Mouse (Mus musculus): ENCODE data around the gene Nmnat3.

The Nmnat3 gene

GRCm38 (mm10) chr9:98352332-98352731, 65.1 kb downstream of the Nmnat3 start:
- in situ Hi-C loops (cut with MboI; ENCODE audit: low sequenced_read_pairs) = no loop called here

- in situ Hi-C loops (cut with MboI; ENCODE audit: low sequenced_read_pairs) = no loop called here
Measured at GRCm38 (mm10) chr9:98354919-98355318, 67.7 kb downstream of the Nmnat3 start.

- in situ Hi-C loops (cut with MboI; ENCODE audit: low sequenced_read_pairs) = no loop called here
Measured at GRCm38 (mm10) chr9:98361047-98361446, 73.8 kb downstream of the Nmnat3 start.

GRCm38 (mm10) chr9:98366075-98366474, 78.8 kb downstream of the Nmnat3 start:
- in situ Hi-C loops (cut with MboI; ENCODE audit: low sequenced_read_pairs) = no loop called here

GRCm38 (mm10) chr9:98367333-98367962, 80.2 kb downstream of the Nmnat3 start:
- in situ Hi-C loops (cut with MboI; ENCODE audit: low sequenced_read_pairs) = no loop called here

GRCm38 (mm10) chr9:98369707-98370106, 82.5 kb downstream of the Nmnat3 start:
- in situ Hi-C loops (cut with MboI; ENCODE audit: low sequenced_read_pairs) = no loop called here

- in situ Hi-C loops (cut with MboI; ENCODE audit: low sequenced_read_pairs) = no loop called here
Measured at GRCm38 (mm10) chr9:98373358-98373757, 86.1 kb downstream of the Nmnat3 start.

- in situ Hi-C loops (cut with MboI; ENCODE audit: low sequenced_read_pairs) = no loop called here
Measured at GRCm38 (mm10) chr9:98374897-98375296, 87.7 kb downstream of the Nmnat3 start.

GRCm38 (mm10) chr9:98375329-98376170, 88.3 kb downstream of the Nmnat3 start:
- in situ Hi-C loops (cut with MboI; ENCODE audit: low sequenced_read_pairs) = no loop called here

GRCm38 (mm10) chr9:98379736-98380135, 92.5 kb downstream of the Nmnat3 start:
- in situ Hi-C loops (cut with MboI; ENCODE audit: low sequenced_read_pairs) = no loop called here

- in situ Hi-C loops (cut with MboI; ENCODE audit: low sequenced_read_pairs) = no loop called here
Measured at GRCm38 (mm10) chr9:98380593-98380992, 93.4 kb downstream of the Nmnat3 start.

GRCm38 (mm10) chr9:98387741-98388632, 100.8 kb downstream of the Nmnat3 start:
- in situ Hi-C loops (cut with MboI; ENCODE audit: low sequenced_read_pairs) = no loop called here

GRCm38 (mm10) chr9:98388633-98388965, 101.4 kb downstream of the Nmnat3 start:
- in situ Hi-C loops (cut with MboI; ENCODE audit: low sequenced_read_pairs) = no loop called here

- in situ Hi-C loops (cut with MboI; ENCODE audit: low sequenced_read_pairs) = no loop called here
Measured at GRCm38 (mm10) chr9:98393496-98393895, 106.3 kb downstream of the Nmnat3 start.

- in situ Hi-C loops (cut with MboI; ENCODE audit: low sequenced_read_pairs) = no loop called here
Measured at GRCm38 (mm10) chr9:98397211-98397610, 110.0 kb downstream of the Nmnat3 start.

GRCm38 (mm10) chr9:98397866-98398265, 110.6 kb downstream of the Nmnat3 start:
- in situ Hi-C loops (cut with MboI; ENCODE audit: low sequenced_read_pairs) = no loop called here

GRCm38 (mm10) chr9:98400185-98400894, 113.1 kb downstream of the Nmnat3 start:
- in situ Hi-C loops (cut with MboI; ENCODE audit: low sequenced_read_pairs) = no loop called here

GRCm38 (mm10) chr9:98401611-98402010, 114.4 kb downstream of the Nmnat3 start:
- in situ Hi-C loops (cut with MboI; ENCODE audit: low sequenced_read_pairs) = no loop called here

GRCm38 (mm10) chr9:98407771-98408170, 120.5 kb downstream of the Nmnat3 start:
- in situ Hi-C loops (cut with MboI; ENCODE audit: low sequenced_read_pairs) = no loop called here

GRCm38 (mm10) chr9:98409137-98409536, 121.9 kb downstream of the Nmnat3 start:
- in situ Hi-C loops (cut with MboI; ENCODE audit: low sequenced_read_pairs) = no loop called here

GRCm38 (mm10) chr9:98415427-98415826, 128.2 kb downstream of the Nmnat3 start:
- in situ Hi-C loops (cut with MboI; ENCODE audit: low sequenced_read_pairs) = loop anchor here (5.0 kb wide), 1 partner anchor 122 kb away; no protein-coding TSS in a partner anchor
